Mouse (Mus musculus) midbrain, postnatal 0 days (tissue): ENCODE measurements at regions not wholly inside any gene's neighbourhood (a gene's known extent, or its start where the extent isn't known, plus 50 kb on each side); places are given as distances from the start of the nearest gene placed in this dataset.

Experiments
- ATAC-seq: fragments of 200-750 bp; cut with Nextera tagmentation; 2 replicates; pipeline ENCODE4 v1.8.0; 2017; ENCODE audit warnings: moderate number of reproducible peaks, mild to moderate bottlenecking, moderate TSS enrichment, moderate library complexity; ENCODE audit not compliant: low FRiP score
- DNase-seq: peaks from one replicate; pipeline ENCODE4 v3.0.0-alpha.2; 2015; ENCODE audit warnings: low spot score
- H3K27ac ChIP-seq: fragments of 300-500 bp; sonication (generic); 2 replicates; pipeline ENCODE4 v1.5.1; 2014; ENCODE audit warnings: low read depth, mild to moderate bottlenecking, low read length, mixed read lengths
- H3K27me3 ChIP-seq: fragments of 300-500 bp; sonication (generic); 2 replicates; pipeline ENCODE4 v1.6.1; 2014; ENCODE audit warnings: low read length, control low read depth, mixed read lengths; ENCODE audit not compliant: insufficient read depth
- H3K36me3 ChIP-seq: fragments of 300-500 bp; sonication (generic); 2 replicates; pipeline ENCODE4 v1.6.1; 2014; ENCODE audit warnings: low read length, control low read depth, mixed read lengths; ENCODE audit not compliant: insufficient read depth
- H3K4me1 ChIP-seq: fragments of 300-500 bp; sonication (generic); 2 replicates; pipeline ENCODE4 v1.6.1; 2014; ENCODE audit warnings: mild to moderate bottlenecking, control low read depth, antibody characterized with exemption, low read length, mixed read lengths; ENCODE audit not compliant: insufficient read depth
- H3K4me2 ChIP-seq: fragments of 300-500 bp; sonication (generic); 2 replicates; pipeline ENCODE4 v1.6.1; 2014; ENCODE audit warnings: low read depth, mild to moderate bottlenecking, low read length, mixed read lengths; ENCODE audit not compliant: poor library complexity, severe bottlenecking
- H3K4me3 ChIP-seq: fragments of 300-500 bp; sonication (generic); 2 replicates; pipeline ENCODE4 v1.5.1; 2014; ENCODE audit warnings: low read depth, mild to moderate bottlenecking, low read length, moderate library complexity
- H3K9ac ChIP-seq: fragments of 300-500 bp; sonication (generic); replicated peaks from 2 replicates; pipeline ENCODE4 v1.6.1; 2014; ENCODE audit warnings: mild to moderate bottlenecking, low read length, moderate library complexity, mixed read lengths; ENCODE audit not compliant: poor library complexity, severe bottlenecking
- H3K9me3 ChIP-seq: fragments of 300-500 bp; sonication (generic); 2 replicates; pipeline ENCODE4 v1.6.1; 2016; ENCODE audit warnings: low read length, control low read depth
- CTCF ChIP-seq: IDR thresholded peaks from 2 replicates; pipeline ENCODE4 v1.5.1; 2016; ENCODE audit warnings: antibody characterized with exemption, mild to moderate bottlenecking
- WGBS: fragments of 180-500 bp; shearing (Covaris S2); extraction: QIAGEN DNeasy Blood & Tissue Kit; methylation state at CpG from one replicate; pipeline ENCODE4 v1.1.7; 2014; 5-methylcytosine and 5-hydroxymethylcytosine counted together

- Histone ChIP-seq H3K4me2 (no peak overlapping the region), H3K27me3 (no peaks in the 10 kb centered on the region), H3K4me1 (no peaks in the 10 kb centered on the region), H3K9ac (no peak overlapping the region), H3K9me3 (no peaks in the 10 kb centered on the region), H3K36me3 (no peaks in the 10 kb centered on the region), H3K27ac (no peak overlapping the region), H3K4me3 (no peak overlapping the region)
- no peak for TF ChIP-seq CTCF
- ATAC-seq (no peak), DNase-seq (no peak)
- 41% methylated on average over 3 of the region's 3 CpGs for WGBS
Measured at GRCm38 (mm10) chr2:63920997-63921396, 176.8 kb downstream of the Fign start.

GRCm38 (mm10) chr2:63920019-63920418 lies 177.8 kb downstream of the Fign start:
- peak; percentile 36; the same call in 1 of the 2 replicates for TF ChIP-seq CTCF
- no peak for DNase-seq
- Histone ChIP-seq H3K4me1 (no peaks in the 10 kb centered on the region), H3K4me3 (no peak overlapping the region), H3K36me3 (no peaks in the 10 kb centered on the region), H3K27me3 (no peaks in the 10 kb centered on the region), H3K4me2 (no peak overlapping the region), H3K27ac (no peak overlapping the region), H3K9me3 (no peaks in the 10 kb centered on the region), H3K9ac (no peak overlapping the region)
- WGBS, result 62% methylated on average over 4 of the region's 4 CpGs
- no peak for ATAC-seq

GRCm38 (mm10) chr2:63900644-63901043 lies 197.2 kb downstream of the Fign start:
- no peak for DNase-seq
- Histone ChIP-seq H3K36me3 (no peaks in the 10 kb centered on the region), H3K27ac (no peak overlapping the region), H3K4me2 (no peak overlapping the region), H3K4me1 (no peaks in the 10 kb centered on the region), H3K27me3 (no peaks in the 10 kb centered on the region), H3K4me3 (no peak overlapping the region), H3K9me3 (no peaks in the 10 kb centered on the region), H3K9ac (no peak overlapping the region)
- no peak for ATAC-seq
- TF ChIP-seq CTCF, result no peak

- no peaks in the 10 kb centered on the region for H3K27me3 ChIP-seq
- DNase-seq (no peak), ATAC-seq (no peak)
- TF ChIP-seq CTCF, result no peak
- WGBS, result 74% methylated on average over 6 of the region's 6 CpGs
- H3K4me3 ChIP-seq, result no peak overlapping the region
- no peaks in the 10 kb centered on the region for H3K9me3 ChIP-seq
- H3K4me2 ChIP-seq, result no peak overlapping the region
- H3K27ac ChIP-seq, result no peak overlapping the region
- no peak overlapping the region for H3K9ac ChIP-seq
- no peaks in the 10 kb centered on the region for H3K4me1 ChIP-seq
- H3K36me3 ChIP-seq, result no peaks in the 10 kb centered on the region
Measured at GRCm38 (mm10) chr2:63878477-63878876, 219.4 kb downstream of the Fign start.

- Histone ChIP-seq H3K9me3 (no peaks in the 10 kb centered on the region), H3K4me2 (no peak overlapping the region), H3K4me3 (no peak overlapping the region), H3K27me3 (no peaks in the 10 kb centered on the region), H3K9ac (no peak overlapping the region), H3K27ac (no peak overlapping the region), H3K4me1 (no peaks in the 10 kb centered on the region), H3K36me3 (no peaks in the 10 kb centered on the region)
- no peak for ATAC-seq
- no peak for DNase-seq
- TF ChIP-seq CTCF, result no peak
Measured at GRCm38 (mm10) chr2:63877387-63877786, 220.5 kb downstream of the Fign start.

- no peak for TF ChIP-seq CTCF
- ATAC-seq, result no peak
- 46% methylated on average over 3 of the region's 3 CpGs for WGBS
Measured at GRCm38 (mm10) chr2:63876375-63876774, 221.5 kb downstream of the Fign start.

GRCm38 (mm10) chr2:63875101-63875500 lies 222.7 kb downstream of the Fign start:
- no peak overlapping the region for H3K9ac ChIP-seq
- no peak for TF ChIP-seq CTCF
- 19% methylated on average over 4 of the region's 4 CpGs for WGBS

More at GRCm38 (mm10) chr2:63876375-63876774, 221.5 kb downstream of the Fign start:
- Histone ChIP-seq H3K27ac (no peak overlapping the region), H3K27me3 (no peaks in the 10 kb centered on the region), H3K36me3 (no peaks in the 10 kb centered on the region), H3K9me3 (no peaks in the 10 kb centered on the region), H3K9ac (no peak overlapping the region), H3K4me2 (no peak overlapping the region), H3K4me1 (no peaks in the 10 kb centered on the region), H3K4me3 (no peak overlapping the region)
- no peak for DNase-seq

More at GRCm38 (mm10) chr2:63875101-63875500, 222.7 kb downstream of the Fign start:
- H3K4me3 ChIP-seq, result no peak overlapping the region
- no peaks in the 10 kb centered on the region for H3K9me3 ChIP-seq
- no peak overlapping the region for H3K27ac ChIP-seq
- H3K4me1 ChIP-seq, result no peaks in the 10 kb centered on the region
- ATAC-seq, result no peak
- no peaks in the 10 kb centered on the region for H3K27me3 ChIP-seq
- no peak for DNase-seq
- no peaks in the 10 kb centered on the region for H3K36me3 ChIP-seq
- H3K4me2 ChIP-seq, result no peak overlapping the region
